ENCODE assay signal across 26 mouse cellular contexts in the genomic region with DNA sequence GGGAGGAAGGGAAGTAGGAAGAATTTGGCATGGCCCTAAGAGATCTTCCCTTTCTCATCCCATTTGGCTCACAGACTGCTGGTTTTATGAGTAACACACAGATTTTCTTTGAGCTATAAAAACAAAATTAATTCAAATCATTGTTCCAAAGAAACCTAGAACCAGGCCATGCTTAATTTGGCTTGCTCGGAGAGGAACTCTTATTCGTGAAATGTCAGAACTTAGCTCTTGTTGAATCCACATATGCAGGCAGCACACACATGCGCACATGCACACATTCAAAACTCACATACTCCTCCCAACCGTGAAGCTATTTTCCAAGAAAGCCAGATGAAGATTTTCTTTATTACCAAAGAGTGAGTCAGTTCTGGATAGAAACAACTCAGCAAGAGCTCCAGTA.
DNase-seq lines count a peak whose midpoint lies in the region; ATAC-seq and TF ChIP-seq lines count a peak whose summit lies in the region.
"Had no signal": no experiment of that assay in that cellular context is flagged by ENCODE, and none has a peak within 500 bp of the region (broad histone marks: within the 10 kb centered on the region; RNA-seq: fewer than 3 reads in every experiment).

No protein-coding gene starts in this region.

- H3K27ac ChIP-seq in embryonic fibroblast, embryonic 13.5 days (ENCODE audit: insufficient read depth, low read length) = peak overlapping the region; percentile 65
- no peak overlapping the region for H3K27ac ChIP-seq in hindbrain, embryonic 16.5 days (ENCODE audit: low read depth, low read length)
- H3K27ac ChIP-seq: heart, adult 2 months; hindbrain, embryonic 15.5 days; midbrain, embryonic 15.5 days had no signal

- no peaks in the 10 kb centered on the region for H3K9me3 ChIP-seq in hindbrain, embryonic 16.5 days (ENCODE audit: control insufficient read depth, low read length)
- H3K9me3 ChIP-seq: hindbrain, embryonic 15.5 days; megakaryocyte, embryonic 14.5 days; midbrain, embryonic 15.5 days had no signal

- DNase-seq in frontal cortex, postnatal 25 days (ENCODE audit: low spot score in 2 of 2) = no peak
- DNase-seq in layer of hippocampus, postnatal 14 days (ENCODE audit: low spot score in 2 of 2) = peak; percentile 6 to 57
- peak; percentile 35 to 52 for DNase-seq in left cerebral cortex, postnatal 36 days (ENCODE audit: low spot score in 2 of 2)
- no peak for DNase-seq in liver
- DNase-seq in testis, postnatal 10 days (ENCODE audit: low spot score) = no peak
- DNase-seq: adrenal gland, postnatal 25 days; cerebellum, adult 18-20 months; cerebellum, postnatal 25 days; embryo, embryonic 11 days; forebrain, postnatal 0 days; gastrocnemius, postnatal 10 days; heart, adult 2 months; heart, postnatal 36 days; kidney, postnatal 10 days; lung, adult 18-20 months; lung, postnatal 14 days had no signal

- no peak overlapping the region for H3K4me3 ChIP-seq in embryonic fibroblast, embryonic 13.5 days (ENCODE audit: insufficient read depth, low read length)
- H3K4me3 ChIP-seq in hindbrain, embryonic 16.5 days (ENCODE audit: low read length) = no peak overlapping the region
- H3K4me3 ChIP-seq: heart, adult 2 months; hindbrain, embryonic 15.5 days; megakaryocyte, embryonic 14.5 days; midbrain, embryonic 15.5 days; myocyte had no signal

- no peak for TF ChIP-seq POLR2A in embryonic fibroblast, embryonic 13.5 days (IDR thresholded peaks at IDR 0.05; ENCODE audit: low read depth, low read length)

- WGBS in hindbrain, embryonic 16.5 days = 93% methylated on average over 4 of the region's 4 CpGs

- peak; percentile 99 for ATAC-seq in frontal cortex, adult (ENCODE audit: low TSS enrichment)
- no peak for ATAC-seq in hindbrain, embryonic 16.5 days
- ATAC-seq: forebrain, postnatal 0 days; intestine, postnatal 0 days; midbrain, embryonic 15.5 days; Patski had no signal

- H3K9ac ChIP-seq in hindbrain, embryonic 16.5 days (ENCODE audit: low read depth, low read length) = no peak overlapping the region
- H3K9ac ChIP-seq: forebrain, postnatal 0 days; hindbrain, embryonic 15.5 days; midbrain, embryonic 15.5 days had no signal

- TF ChIP-seq CTCF in embryonic fibroblast, embryonic 13.5 days (IDR thresholded peaks at IDR 0.05; ENCODE audit: borderline replicate concordance, insufficient read depth, low read length) = no peak

- H3K4me1 ChIP-seq in embryonic fibroblast, embryonic 13.5 days (ENCODE audit: control insufficient read depth, insufficient read depth, low read length) = no peaks in the 10 kb centered on the region
- H3K4me1 ChIP-seq in hindbrain, embryonic 16.5 days (ENCODE audit: control insufficient read depth, insufficient read depth, low read depth, low read length) = no peaks in the 10 kb centered on the region
- H3K4me1 ChIP-seq: hindbrain, embryonic 15.5 days; megakaryocyte, embryonic 14.5 days; midbrain, embryonic 15.5 days had no signal

- H3K36me3 ChIP-seq in hindbrain, embryonic 16.5 days (ENCODE audit: control insufficient read depth, insufficient read depth, low read length) = no peaks in the 10 kb centered on the region
- H3K36me3 ChIP-seq: hindbrain, embryonic 15.5 days; midbrain, embryonic 15.5 days had no signal

- H3K27me3 ChIP-seq in hindbrain, embryonic 16.5 days (replicated peaks; ENCODE audit: control insufficient read depth, insufficient read depth, low read length) = no peaks in the 10 kb centered on the region
- H3K27me3 ChIP-seq: hindbrain, embryonic 15.5 days; megakaryocyte, embryonic 14.5 days; midbrain, embryonic 15.5 days; Patski had no signal

- H3K4me2 ChIP-seq in hindbrain, embryonic 16.5 days (ENCODE audit: low read length) = no peak overlapping the region
- H3K4me2 ChIP-seq: hindbrain, embryonic 15.5 days; liver, embryonic 11.5 days; midbrain, embryonic 15.5 days had no signal

- intact Hi-C loops in left cerebral cortex, postnatal 36 days (cut with DNase I) = loop anchor here (10.0 kb wide), 1 partner anchor 105 kb away; no protein-coding TSS in a partner anchor

Comparison
In these comparisons a context has a peak if more than half of its experiments do, and no peak if none do; other contexts are left out.
1. DNase-seq: peak in layer of hippocampus, postnatal 14 days (2 of 2) and left cerebral cortex, postnatal 36 days (2 of 2); none in frontal cortex, postnatal 25 days (0 of 2), liver (single experiment) and testis, postnatal 10 days (single experiment).